Mouse (Mus musculus): ENCODE data around the gene Col4a1. TPM values are rescaled to one million over a fixed set of nuclear protein-coding genes. Genes with fewer than 3 reads are reported as not detected.
A peak's percentile ranks its signal among the peaks of the same experiment; 100 is the strongest.

Col4a1 gene
- total RNA-seq, 1 experiment from 2014 or later: 17.3 TPM

DNA sequence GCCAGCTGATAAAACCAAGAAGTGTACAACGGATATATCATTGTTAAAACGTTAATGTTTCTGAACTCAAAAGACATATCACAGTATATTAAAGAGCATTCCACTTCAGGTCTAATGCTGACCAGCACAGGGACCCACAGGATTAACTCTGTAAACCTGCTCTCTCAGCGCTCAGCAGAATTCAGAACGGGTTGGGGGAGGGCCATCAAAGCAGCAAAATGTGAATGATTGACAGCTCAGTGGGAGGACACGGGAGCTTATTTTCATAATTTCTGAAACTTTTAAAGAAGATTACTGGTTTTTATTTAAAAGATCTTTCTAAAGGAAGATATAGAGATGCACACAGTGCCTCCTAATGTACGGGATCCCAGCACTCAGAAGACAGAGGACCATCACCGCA, 29.9 kb downstream of the Col4a1 start:
- ATAC-seq (replicated peaks in 1 of 2; ENCODE audit: insufficient read depth in 1 of 2, low FRiP score in 2 of 2, low TSS enrichment in 1 of 2, low read depth in 1 of 2, poor library complexity in 2 of 2, severe bottlenecking in 2 of 2): no peak

- ATAC-seq (replicated peaks in 1 of 2; ENCODE audit: insufficient read depth in 1 of 2, low FRiP score in 2 of 2, low TSS enrichment in 1 of 2, low read depth in 1 of 2, poor library complexity in 2 of 2, severe bottlenecking in 2 of 2): no peak
Measured at GRCm38 (mm10) chr8:11282139-11282538, 30.5 kb downstream of the Col4a1 start.

DNA sequence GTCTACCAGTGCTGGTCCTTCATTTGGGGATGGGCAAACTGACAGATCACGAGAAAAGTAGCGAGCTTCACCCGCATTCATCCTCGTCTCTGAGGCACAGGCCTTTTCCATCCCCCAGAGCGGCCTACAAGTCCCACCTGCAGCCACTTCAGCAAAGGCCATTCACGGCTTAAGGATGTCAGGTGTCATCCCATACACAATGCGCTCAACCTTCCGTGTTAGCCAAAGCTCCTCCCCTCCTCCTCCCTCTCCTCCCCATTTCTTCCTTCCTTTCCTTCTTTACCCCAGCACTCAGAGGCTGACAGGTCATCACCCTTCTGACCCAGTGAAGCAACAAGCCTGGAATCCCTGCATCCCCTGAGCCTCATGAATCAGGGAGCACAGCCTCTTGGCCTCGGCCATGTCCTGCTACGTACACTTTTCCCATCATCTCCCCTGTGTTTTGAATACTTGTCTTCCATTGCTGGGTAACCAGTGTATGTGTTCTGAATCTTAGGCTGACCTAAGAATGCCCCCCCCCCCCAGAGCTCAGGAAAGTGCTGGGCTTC, 31.8 kb downstream of the Col4a1 start:
- no peak for ATAC-seq (replicated peaks in 1 of 2; ENCODE audit: insufficient read depth in 1 of 2, low FRiP score in 2 of 2, low TSS enrichment in 1 of 2, low read depth in 1 of 2, poor library complexity in 2 of 2, severe bottlenecking in 2 of 2)

- no peak for ATAC-seq (replicated peaks in 1 of 2; ENCODE audit: insufficient read depth in 1 of 2, low FRiP score in 2 of 2, low TSS enrichment in 1 of 2, low read depth in 1 of 2, poor library complexity in 2 of 2, severe bottlenecking in 2 of 2)
Measured at GRCm38 (mm10) chr8:11279296-11279826, 33.3 kb downstream of the Col4a1 start.

DNA sequence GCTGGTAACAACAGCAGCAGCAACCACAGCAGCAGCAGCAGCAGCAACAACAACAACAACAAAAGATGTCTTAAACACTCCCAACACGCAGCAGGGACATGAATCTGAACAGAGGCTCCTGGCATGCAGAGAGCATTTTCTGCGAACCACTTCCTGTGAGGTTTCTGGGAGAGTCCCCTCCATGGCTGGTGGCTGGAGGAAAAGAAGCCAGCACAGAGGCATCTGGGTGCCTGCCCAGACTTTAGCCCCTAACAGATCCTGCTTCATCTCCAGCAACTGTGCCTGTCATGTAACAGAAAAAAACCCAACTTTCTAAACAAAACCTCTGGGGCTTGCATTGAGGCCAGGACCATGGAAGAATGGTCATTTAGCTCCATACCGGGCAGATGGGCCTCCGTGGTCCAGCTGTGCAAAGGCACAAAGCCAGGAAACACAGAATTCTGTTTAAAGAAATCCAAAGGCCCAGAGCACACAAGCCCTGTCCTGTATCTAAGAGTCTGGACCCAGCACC, 34.5 kb downstream of the Col4a1 start:
- ATAC-seq (replicated peaks in 1 of 2; ENCODE audit: insufficient read depth in 1 of 2, low FRiP score in 2 of 2, low TSS enrichment in 1 of 2, low read depth in 1 of 2, poor library complexity in 2 of 2, severe bottlenecking in 2 of 2): peak; percentile 40 to 46; a peak in 2 of 4 replicates

DNA sequence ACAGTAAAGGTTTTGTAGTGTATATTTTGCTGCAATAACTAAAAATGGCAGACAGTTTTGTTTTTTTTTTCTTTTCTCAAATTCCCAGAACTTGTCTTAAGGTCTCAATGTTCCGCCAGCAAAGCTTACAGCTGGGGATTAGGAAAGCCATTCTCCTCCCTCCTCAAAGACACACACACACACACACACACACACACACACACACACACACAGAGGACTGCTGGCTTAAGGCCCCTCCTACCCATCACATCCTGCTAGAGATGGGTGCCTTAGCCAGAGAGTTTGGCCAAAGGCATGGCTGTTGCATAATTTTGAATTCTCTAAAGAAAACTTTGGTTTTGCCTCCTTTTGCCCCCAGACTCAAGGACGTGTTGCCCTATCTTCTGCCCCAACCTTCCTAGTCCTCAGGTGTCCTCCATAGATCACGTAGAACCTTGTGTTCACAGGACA, 35.0 kb downstream of the Col4a1 start:
- no peak for ATAC-seq (replicated peaks in 1 of 2; ENCODE audit: insufficient read depth in 1 of 2, low FRiP score in 2 of 2, low TSS enrichment in 1 of 2, low read depth in 1 of 2, poor library complexity in 2 of 2, severe bottlenecking in 2 of 2)

DNA sequence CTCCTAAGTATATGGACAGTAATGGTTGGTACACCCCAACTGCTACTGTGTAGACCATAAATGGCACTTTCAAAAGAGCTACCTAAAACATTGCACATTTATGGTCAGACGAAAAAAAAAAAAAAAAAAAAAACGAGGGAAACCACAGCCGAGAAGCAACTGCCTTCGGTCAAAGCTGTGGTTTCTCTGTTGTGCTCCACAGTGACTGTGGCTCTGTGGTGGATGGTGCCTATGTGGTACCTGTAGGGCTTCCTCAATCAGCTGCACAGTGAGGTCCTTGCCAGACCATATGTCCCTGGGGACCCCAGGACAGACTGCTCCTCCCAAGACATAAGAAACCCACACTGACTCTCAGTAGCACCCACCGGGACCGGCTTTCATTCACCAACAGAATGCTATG, 36.3 kb downstream of the Col4a1 start:
- ATAC-seq (replicated peaks in 1 of 2; ENCODE audit: insufficient read depth in 1 of 2, low FRiP score in 2 of 2, low TSS enrichment in 1 of 2, low read depth in 1 of 2, poor library complexity in 2 of 2, severe bottlenecking in 2 of 2): peak; percentile 68

GRCm38 (mm10) chr8:11274415-11274814, 38.2 kb downstream of the Col4a1 start:
- no peak for ATAC-seq (replicated peaks in 1 of 2; ENCODE audit: insufficient read depth in 1 of 2, low FRiP score in 2 of 2, low TSS enrichment in 1 of 2, low read depth in 1 of 2, poor library complexity in 2 of 2, severe bottlenecking in 2 of 2)

DNA sequence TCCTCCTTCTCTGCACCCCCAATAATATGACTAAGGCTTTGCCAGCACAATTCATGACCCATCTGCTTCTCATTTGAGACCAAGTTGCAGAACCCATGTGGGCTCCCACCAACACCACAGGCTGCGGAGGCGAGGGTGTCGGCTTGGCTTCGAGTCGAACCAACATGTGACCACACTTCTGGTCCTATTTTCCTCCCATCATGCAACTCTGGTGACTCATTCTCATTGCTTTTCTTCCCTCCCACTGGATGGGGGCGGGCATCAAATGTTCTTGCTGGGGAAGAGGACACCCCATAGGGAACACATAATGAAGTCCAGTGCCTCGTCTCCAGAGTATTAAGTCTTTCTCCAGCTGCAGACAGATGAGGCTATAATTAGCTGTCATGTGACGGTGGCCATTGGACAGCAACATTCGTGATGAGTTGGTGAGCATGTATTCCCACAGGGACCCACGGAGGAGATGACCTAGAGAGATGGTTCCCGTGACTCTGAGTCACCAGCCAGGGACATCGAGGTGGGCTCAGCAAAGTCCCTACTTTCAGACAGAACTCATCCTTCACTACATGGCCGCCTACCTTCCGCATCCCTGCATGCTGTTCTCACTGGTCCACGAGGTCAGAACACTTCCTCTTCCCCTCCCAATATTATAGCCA, 39.0 kb downstream of the Col4a1 start:
- ATAC-seq (replicated peaks in 1 of 2; ENCODE audit: insufficient read depth in 1 of 2, low FRiP score in 2 of 2, low TSS enrichment in 1 of 2, low read depth in 1 of 2, poor library complexity in 2 of 2, severe bottlenecking in 2 of 2): no peak

DNA sequence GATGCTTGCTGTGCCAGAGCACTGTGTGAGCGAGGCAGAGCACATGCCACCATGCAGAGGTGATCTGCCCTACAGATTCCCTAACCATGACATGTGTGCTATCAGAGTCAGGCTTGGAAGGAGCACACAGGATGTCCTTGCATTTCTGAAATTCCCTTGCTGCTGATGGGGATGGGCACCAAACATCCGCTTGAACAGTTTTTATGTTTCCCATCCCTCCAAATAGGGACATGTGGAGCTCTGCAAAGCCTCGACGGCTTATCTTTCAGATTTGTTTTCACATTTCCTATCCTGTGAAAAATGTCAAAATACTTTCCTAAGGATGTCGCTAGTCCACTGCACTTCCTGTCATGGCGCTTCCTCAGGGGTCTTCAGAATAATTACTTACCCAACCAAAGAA, 40.4 kb downstream of the Col4a1 start:
- no peak for ATAC-seq (replicated peaks in 1 of 2; ENCODE audit: insufficient read depth in 1 of 2, low FRiP score in 2 of 2, low TSS enrichment in 1 of 2, low read depth in 1 of 2, poor library complexity in 2 of 2, severe bottlenecking in 2 of 2)

DNA sequence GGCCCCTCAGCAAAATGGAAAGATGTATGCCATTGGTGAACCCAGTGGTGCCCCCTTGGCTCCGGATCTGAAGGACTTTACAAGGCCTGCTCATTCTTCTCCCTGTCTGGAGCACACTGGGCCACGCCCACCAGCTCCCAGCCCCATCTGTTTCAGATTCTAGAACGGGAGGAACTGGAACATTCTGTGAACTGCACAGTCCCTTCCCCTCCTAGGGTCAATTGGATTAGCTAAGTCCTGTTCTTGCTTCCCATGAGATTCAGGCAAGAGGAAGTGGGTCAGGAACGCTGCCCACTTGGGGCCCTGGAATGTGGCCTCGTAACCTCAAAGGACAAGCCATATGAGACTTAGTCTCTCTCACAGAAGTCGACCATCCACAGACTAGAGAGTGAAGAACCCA, 41.8 kb downstream of the Col4a1 start:
- ATAC-seq (replicated peaks in 1 of 2; ENCODE audit: insufficient read depth in 1 of 2, low FRiP score in 2 of 2, low TSS enrichment in 1 of 2, low read depth in 1 of 2, poor library complexity in 2 of 2, severe bottlenecking in 2 of 2): no peak

- ATAC-seq (replicated peaks in 1 of 2; ENCODE audit: insufficient read depth in 1 of 2, low FRiP score in 2 of 2, low TSS enrichment in 1 of 2, low read depth in 1 of 2, poor library complexity in 2 of 2, severe bottlenecking in 2 of 2): no peak
Measured at GRCm38 (mm10) chr8:11268753-11269152, 43.9 kb downstream of the Col4a1 start.

DNA sequence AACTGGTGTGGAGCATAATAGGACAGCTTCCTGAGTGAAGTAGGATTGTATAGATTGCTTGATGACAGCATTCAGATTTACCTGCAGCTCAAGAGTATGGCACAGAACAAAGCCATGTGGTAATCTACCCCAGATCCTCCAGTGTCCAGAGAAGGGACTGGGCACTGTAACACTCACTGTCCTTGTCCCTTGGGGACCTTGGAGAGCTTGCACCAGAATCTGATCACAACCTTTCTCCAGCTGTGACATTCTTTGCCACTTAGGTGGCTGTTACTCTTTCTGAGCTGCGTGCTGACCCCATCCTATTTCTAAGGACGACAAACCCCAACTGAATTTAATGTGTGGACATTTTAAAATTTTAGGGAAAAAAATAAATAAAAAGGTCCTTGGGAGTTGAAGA, 46.2 kb downstream of the Col4a1 start:
- ATAC-seq (replicated peaks in 1 of 2; ENCODE audit: insufficient read depth in 1 of 2, low FRiP score in 2 of 2, low TSS enrichment in 1 of 2, low read depth in 1 of 2, poor library complexity in 2 of 2, severe bottlenecking in 2 of 2): no peak

DNA sequence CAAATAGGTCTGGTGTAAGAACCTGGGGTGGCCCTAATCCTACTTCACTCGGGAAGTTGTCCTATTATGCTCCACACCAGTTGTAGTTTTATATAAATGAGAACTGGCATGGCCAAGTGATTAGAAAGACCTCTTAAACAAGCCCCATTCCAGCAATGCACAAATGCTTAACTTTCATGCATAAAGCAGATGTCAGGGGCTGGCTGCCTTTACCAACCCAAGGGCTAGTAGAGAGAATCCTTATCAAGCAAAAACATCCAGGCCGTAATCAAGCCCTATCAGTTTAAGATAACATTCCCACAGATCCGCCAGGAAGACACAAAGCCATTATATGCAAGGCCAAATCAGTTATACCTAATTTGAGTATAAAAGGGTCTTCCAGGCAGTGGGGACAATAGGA, 46.7 kb downstream of the Col4a1 start:
- no peak for ATAC-seq (replicated peaks in 1 of 2; ENCODE audit: insufficient read depth in 1 of 2, low FRiP score in 2 of 2, low TSS enrichment in 1 of 2, low read depth in 1 of 2, poor library complexity in 2 of 2, severe bottlenecking in 2 of 2)

GRCm38 (mm10) chr8:11263848-11264247, 48.8 kb downstream of the Col4a1 start:
- no peak for ATAC-seq (replicated peaks in 1 of 2; ENCODE audit: insufficient read depth in 1 of 2, low FRiP score in 2 of 2, low TSS enrichment in 1 of 2, low read depth in 1 of 2, poor library complexity in 2 of 2, severe bottlenecking in 2 of 2)

- no peak for ATAC-seq (replicated peaks in 1 of 2; ENCODE audit: insufficient read depth in 1 of 2, low FRiP score in 2 of 2, low TSS enrichment in 1 of 2, low read depth in 1 of 2, poor library complexity in 2 of 2, severe bottlenecking in 2 of 2)
Measured at GRCm38 (mm10) chr8:11262031-11262735, 50.4 kb downstream of the Col4a1 start.

DNA sequence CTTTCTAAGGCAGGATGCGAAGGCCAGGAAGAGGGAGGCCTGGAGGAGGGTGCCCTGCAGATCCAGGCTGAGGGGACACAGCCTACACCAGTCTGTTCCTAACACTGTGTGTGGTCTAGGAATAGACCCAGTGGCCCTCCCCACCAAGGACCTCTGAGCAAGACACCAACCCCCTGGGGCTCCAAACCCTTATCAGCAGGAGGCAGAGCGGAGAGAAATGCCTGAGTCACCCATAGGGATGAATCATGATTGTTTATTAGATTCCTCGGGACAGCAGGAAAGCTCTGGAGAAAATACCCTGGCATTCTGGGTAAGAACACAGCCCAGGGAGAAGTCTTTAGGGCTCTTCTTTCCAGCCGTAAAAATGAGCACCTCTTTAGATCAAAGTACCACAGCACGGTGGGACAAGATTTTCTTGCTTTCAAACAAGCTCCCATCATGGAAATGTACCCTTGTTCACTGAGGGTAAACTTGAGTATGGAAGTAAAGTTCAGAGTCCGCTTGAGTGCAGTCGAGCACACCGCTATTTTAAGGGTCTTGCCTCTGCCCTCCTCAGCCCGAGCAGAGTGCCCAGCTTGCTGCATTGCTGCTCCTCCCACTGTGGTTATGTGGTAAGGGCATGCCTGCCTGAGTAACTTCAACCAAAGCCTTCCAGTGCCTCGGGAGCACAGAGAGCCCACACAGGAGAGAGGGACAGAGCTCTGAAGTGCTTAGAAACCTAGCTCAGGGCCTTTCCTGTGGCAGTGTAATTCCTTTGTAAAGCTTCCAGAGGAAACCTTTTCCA, 52.6 kb downstream of the Col4a1 start:
- peak; percentile 85 to 91 for ATAC-seq (replicated peaks in 1 of 2; ENCODE audit: insufficient read depth in 1 of 2, low FRiP score in 2 of 2, low TSS enrichment in 1 of 2, low read depth in 1 of 2, poor library complexity in 2 of 2, severe bottlenecking in 2 of 2)
